Mouse (Mus musculus): ENCODE measurements around the gene Qrfpr. TPM values are rescaled to one million over a fixed set of nuclear protein-coding genes. Genes with fewer than 3 reads are reported as not detected.

Qrfpr gene
- polyA plus RNA-seq, 1 experiment from 2014 or later, result not detected

- Histone ChIP-seq H3K4me2 (replicated peaks; ENCODE audit: low read depth, low read length) (no peak overlapping the region), H3K9ac (replicated peaks; ENCODE audit: low read depth, low read length) (no peak overlapping the region), H3K9me3 (ENCODE audit: control insufficient read depth, low read depth, low read length) (no peaks in the 10 kb centered on the region), H3K27ac (ENCODE audit: low read length) (no peak overlapping the region), H3K4me1 (ENCODE audit: control insufficient read depth, insufficient read depth, low read length) (no peaks in the 10 kb centered on the region), H3K36me3 (ENCODE audit: control insufficient read depth, insufficient read depth, low read length) (no peaks in the 10 kb centered on the region), H3K27me3 (ENCODE audit: control insufficient read depth, insufficient read depth, low read length) (no peaks in the 10 kb centered on the region), H3K4me3 (ENCODE audit: low read depth, low read length) (no peak overlapping the region)
- no peak for ATAC-seq (ENCODE audit: insufficient number of reproducible peaks, insufficient read depth, low FRiP score, low read depth)
- WGBS, result 79% methylated on average over 1 of the region's 1 CpGs
Observed at GRCm38 (mm10) chr3:36138171-36138660, 83.9 kb downstream of the Qrfpr start.

- WGBS, result 59% methylated on average over 2 of the region's 2 CpGs
- ATAC-seq (ENCODE audit: insufficient number of reproducible peaks, insufficient read depth, low FRiP score, low read depth), result no peak
- Histone ChIP-seq H3K9me3 (ENCODE audit: control insufficient read depth, low read depth, low read length) (no peaks in the 10 kb centered on the region), H3K4me3 (ENCODE audit: low read depth, low read length) (no peak overlapping the region), H3K4me2 (replicated peaks; ENCODE audit: low read depth, low read length) (no peak overlapping the region), H3K27ac (ENCODE audit: low read length) (no peak overlapping the region), H3K9ac (replicated peaks; ENCODE audit: low read depth, low read length) (no peak overlapping the region), H3K27me3 (ENCODE audit: control insufficient read depth, insufficient read depth, low read length) (no peaks in the 10 kb centered on the region), H3K36me3 (ENCODE audit: control insufficient read depth, insufficient read depth, low read length) (no peaks in the 10 kb centered on the region), H3K4me1 (ENCODE audit: control insufficient read depth, insufficient read depth, low read length) (no peaks in the 10 kb centered on the region)
Observed at GRCm38 (mm10) chr3:36137560-36137959, 84.6 kb downstream of the Qrfpr start.

- H3K4me2 ChIP-seq (replicated peaks; ENCODE audit: low read depth, low read length), result no peak overlapping the region
- H3K27ac ChIP-seq (ENCODE audit: low read length), result no peak overlapping the region
- no peaks in the 10 kb centered on the region for H3K9me3 ChIP-seq (ENCODE audit: control insufficient read depth, low read depth, low read length)
- no peak for ATAC-seq (ENCODE audit: insufficient number of reproducible peaks, insufficient read depth, low FRiP score, low read depth)
- no peaks in the 10 kb centered on the region for H3K36me3 ChIP-seq (ENCODE audit: control insufficient read depth, insufficient read depth, low read length)
- no peaks in the 10 kb centered on the region for H3K4me1 ChIP-seq (ENCODE audit: control insufficient read depth, insufficient read depth, low read length)
- no peaks in the 10 kb centered on the region for H3K27me3 ChIP-seq (ENCODE audit: control insufficient read depth, insufficient read depth, low read length)
- H3K9ac ChIP-seq (replicated peaks; ENCODE audit: low read depth, low read length), result no peak overlapping the region
- H3K4me3 ChIP-seq (ENCODE audit: low read depth, low read length), result no peak overlapping the region
Observed at GRCm38 (mm10) chr3:36136152-36136551, 86.0 kb downstream of the Qrfpr start.

Other genes starting within 250 kb of the Qrfpr start
- 33.2 and 34.4 TPM in 2 replicates for gene Mccc1, start 221.6 kb downstream of the Qrfpr start, polyA plus RNA-seq (2014; fragmentation: Nextera tagmentation; extraction: Ambion mirVana)
- not detected in 2 replicates for gene Ccdc144b, start 168.8 kb downstream of the Qrfpr start, polyA plus RNA-seq (2014; fragmentation: Nextera tagmentation; extraction: Ambion mirVana)
- gene Acad9, start 156.3 kb downstream of the Qrfpr start, polyA plus RNA-seq (2014; fragmentation: Nextera tagmentation; extraction: Ambion mirVana), result 76.8 and 83.3 TPM in 2 replicates
- gene D3Ertd254e, start 71.3 kb downstream of the Qrfpr start, polyA plus RNA-seq (2014; fragmentation: Nextera tagmentation; extraction: Ambion mirVana), result 10.8 and 11.4 TPM in 2 replicates